Mouse (Mus musculus) c-Kit-positive CD71-positive TER-119-positive erythroid progenitor cells, embryonic 14.5 days (primary cell): ENCODE measurements at regions not wholly inside any gene's neighbourhood (a gene's known extent, or its start where the extent isn't known, plus 50 kb on each side); places are given as distances from the start of the nearest gene placed in this dataset.

ENCODE experiments used
- DNase-seq: peaks from one replicate; pipeline ENCODE4 v3.0.0-alpha.2; 2013; ENCODE audit warnings: low spot score

DNA sequence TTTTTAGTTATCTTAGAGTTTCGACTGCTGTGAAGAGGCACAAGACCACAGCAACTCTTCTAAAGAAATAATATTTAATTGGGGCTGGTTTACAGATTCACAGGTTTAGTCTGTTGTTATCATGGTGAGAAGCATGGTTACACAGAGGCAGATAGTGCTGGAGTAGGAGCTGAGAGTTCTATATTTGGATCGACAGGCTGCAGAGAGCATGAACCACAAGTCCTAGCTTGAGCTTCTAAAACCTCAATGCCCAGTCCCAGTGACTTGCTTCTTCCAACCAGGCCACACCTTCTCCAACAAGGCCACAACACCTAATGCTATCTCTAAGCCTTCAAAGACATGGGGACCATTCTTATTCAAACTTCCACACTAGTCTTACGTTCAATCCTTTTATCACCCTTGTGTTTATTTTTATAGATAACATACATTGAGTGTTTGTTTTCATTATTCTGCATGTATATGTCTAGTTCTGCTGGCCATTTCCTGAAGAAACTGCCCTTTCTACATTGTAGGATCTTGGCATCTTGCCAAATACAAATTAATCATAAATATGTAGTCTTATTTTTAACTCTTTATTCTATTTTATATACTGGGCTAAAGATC, 452.8 kb upstream of the Dmac1 start:
- DNase-seq = no peak

GRCm38 (mm10) chr4:75714652-75715051, 436.5 kb upstream of the Dmac1 start:
- no peak for DNase-seq

DNA sequence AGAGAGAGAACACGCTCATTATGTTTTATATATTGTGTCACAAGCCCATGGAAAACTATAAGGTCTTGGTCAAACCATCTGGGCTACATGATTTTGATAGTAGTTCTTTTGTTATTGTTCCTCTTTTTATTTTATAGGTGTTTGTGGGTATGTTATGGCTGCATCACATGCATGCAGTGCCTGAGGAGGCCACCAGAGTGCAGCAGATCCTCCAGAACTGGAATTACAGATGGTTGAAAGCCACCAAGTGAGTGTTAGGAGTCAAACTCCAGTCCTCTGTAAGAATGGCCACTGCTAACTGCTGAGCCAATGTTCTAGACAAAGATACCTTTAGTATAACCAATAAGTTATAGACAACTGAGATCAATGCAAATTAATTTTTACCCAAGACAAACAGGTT, 435.9 kb upstream of the Dmac1 start:
- DNase-seq = no peak

- DNase-seq = no peak
Observed at GRCm38 (mm10) chr4:75700780-75701378, 422.8 kb upstream of the Dmac1 start.

DNA sequence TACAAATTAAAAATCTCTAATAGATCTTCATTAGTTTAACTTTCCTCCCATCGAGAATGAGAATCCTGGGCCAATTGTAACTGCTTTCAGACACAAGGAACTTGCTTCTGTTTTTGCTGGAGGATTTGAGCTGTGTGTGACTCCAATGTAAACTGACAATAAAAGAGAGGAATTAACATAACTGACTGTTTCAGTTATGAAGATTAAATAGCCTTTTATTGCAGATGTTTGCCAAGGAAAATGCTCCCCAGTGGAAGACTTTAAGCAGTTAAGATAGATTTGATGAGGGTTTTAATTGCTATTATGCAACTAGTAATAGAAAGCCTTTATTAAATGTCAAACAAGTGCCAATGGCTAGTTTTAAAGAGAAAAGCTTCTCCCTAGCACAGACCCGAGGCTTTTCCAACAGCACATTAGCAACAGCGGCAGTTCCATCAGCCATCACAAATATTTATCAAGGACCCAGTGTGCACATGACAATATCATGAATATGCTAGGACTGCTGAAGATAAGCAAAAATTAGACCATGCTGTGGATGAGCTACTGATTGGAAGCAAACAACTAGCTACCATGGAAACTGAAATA, 398.6 kb upstream of the Dmac1 start:
- no peak for DNase-seq

GRCm38 (mm10) chr4:75641046-75641445, 362.9 kb upstream of the Dmac1 start:
- DNase-seq = no peak

- DNase-seq = no peak
Observed at GRCm38 (mm10) chr4:75636627-75637026, 358.5 kb upstream of the Dmac1 start.

DNA sequence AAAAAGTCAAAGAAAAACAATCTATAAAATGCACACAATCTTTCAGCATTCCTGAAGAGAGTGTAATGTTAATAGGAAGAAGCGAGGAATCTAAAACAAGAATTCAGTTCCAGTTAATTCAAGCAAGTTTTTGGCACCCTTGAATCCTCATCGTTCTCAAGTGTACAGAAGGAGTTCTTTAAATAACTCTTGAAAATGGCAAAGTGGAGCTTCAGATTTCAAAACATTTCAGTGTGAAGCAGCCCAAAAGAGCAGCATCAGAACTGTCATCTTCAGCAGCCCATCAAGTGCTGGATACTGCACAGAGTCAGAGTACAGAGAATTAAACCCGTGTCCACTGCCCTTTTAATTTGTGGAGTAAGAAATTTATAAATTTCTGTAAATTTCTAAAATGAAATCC, 311.8 kb upstream of the Dmac1 start:
- DNase-seq = no peak

- no peak for DNase-seq
Observed at GRCm38 (mm10) chr4:75588095-75588875, 310.2 kb upstream of the Dmac1 start.

DNA sequence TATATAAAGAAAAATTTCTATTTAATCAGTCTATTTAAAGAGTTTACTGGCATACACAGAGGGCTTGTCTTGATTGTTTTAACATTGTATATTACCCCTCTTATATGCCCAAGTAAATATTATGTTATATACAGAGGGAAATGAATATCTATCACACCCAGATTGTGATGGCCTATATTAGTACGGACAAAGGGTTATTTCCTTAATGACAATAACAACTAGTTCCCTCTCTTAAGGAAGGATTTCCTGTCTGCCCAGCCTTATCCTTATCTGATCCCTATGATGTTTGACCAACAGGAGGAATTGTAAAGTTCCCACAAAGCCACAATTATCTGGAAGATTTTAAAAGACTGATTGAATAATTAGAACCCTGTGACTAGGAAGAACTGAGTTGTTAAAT, 301.8 kb upstream of the Dmac1 start:
- DNase-seq = no peak

DNA sequence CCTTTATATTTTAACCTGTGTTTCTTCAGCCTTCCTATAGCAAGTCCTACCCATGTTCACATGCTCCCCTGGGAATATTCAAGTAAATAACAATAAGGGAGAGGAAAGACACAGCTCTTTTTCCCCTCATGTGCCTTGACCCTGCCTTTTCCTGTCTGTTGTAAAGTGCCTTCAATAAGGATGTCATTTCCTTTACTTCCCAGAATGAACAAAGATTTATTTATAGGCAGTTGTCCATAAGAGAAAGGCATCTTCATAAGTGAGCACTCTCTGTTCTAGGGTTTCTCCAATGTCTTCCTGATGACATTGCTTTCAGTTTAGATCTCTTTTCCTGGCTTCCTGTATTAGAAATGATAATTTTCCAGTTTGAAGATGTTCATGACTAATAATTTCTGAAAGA, 294.5 kb upstream of the Dmac1 start:
- DNase-seq = no peak

DNA sequence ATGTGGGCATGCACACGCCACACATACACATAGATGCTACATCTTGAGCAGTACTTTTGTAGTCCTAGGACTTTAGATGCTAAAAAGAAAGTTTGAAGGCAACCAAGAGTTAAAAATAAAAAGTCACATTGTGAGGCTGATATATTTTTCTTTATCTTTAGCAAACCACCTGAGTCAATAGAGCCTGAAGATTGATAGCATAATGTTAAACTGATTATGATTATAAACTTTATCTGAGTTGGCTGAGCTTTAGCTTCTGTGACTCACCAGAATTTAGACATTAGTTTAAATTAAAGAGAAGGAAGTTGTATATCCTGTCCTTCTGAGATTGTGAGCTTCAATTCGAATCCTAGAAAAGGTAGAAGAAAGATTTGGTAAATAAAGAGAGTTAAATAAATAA, 289.5 kb upstream of the Dmac1 start:
- no peak for DNase-seq

GRCm38 (mm10) chr4:75562480-75562879, 284.4 kb upstream of the Dmac1 start:
- DNase-seq = no peak

DNA sequence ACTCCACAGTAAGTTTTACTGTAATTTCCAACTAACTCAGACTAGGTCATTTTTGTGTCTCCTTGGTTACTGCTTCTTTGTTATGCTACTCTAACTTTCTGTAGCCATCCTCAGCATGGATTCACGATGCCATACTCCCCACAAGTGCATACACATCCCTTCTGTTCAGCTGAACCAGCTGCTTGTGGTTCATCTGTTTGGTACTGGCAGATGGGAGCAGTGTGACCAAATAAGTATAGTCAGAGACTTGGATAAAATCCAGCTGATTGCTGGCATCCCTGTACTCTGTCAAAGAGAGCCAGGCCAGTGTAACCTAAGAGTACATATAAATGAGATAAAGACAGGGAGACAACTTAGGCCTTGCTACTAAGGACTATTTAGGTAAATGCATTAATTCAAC, 283.7 kb upstream of the Dmac1 start:
- no peak for DNase-seq

DNA sequence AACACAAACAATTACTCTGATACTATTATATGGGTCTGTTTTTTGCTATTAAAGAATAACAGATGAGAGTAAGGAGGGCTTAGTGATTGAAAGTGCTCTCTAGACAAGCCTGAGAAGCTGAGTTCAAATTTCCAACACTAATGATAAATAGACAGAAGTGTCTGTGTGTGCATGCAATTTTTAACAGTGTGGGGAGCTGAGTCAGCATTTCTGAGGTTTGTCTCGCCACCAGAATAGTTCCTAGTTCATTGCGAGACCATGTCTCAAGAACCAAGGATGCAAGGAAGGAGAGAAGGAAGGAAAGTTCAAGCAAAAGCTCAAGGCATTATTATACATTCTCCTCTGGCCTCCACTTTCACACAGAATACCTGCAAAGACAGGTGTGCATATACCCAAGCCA, 259.7 kb upstream of the Dmac1 start:
- DNase-seq = no peak

GRCm38 (mm10) chr4:75535067-75535466, 257.0 kb upstream of the Dmac1 start:
- DNase-seq = no peak

DNA sequence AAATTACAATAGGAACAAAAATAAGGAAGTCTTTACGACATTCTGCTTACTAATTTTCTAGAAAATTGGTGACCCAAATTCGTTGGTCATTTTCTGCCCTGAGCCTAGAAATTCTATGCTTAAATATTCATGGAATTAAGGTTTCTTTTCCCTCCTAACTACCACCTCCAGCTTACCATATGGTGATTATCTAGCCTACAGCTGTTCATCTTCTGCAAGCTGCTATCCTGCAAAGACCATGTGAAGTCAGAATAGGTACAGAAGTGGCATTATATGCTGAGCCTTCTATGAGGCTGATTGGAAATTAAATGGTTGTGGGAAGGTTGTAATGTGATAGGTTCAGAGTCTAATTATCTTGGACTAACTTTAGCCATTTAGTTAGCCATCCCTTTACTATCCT, 251.5 kb upstream of the Dmac1 start:
- DNase-seq = no peak

GRCm38 (mm10) chr4:75517459-75518158, 239.5 kb upstream of the Dmac1 start:
- DNase-seq = no peak
